Mouse (Mus musculus) C2C12 (cell line): ENCODE measurements around the gene Ppm1b.

Experiments used
- CTCF ChIP-seq: IDR thresholded peaks from one replicate; pipeline ENCODE4 v1.5.1; 2011; ENCODE audit not compliant: control insufficient read depth, insufficient read depth, insufficient read length
- MAX ChIP-seq: IDR thresholded peaks from one replicate; pipeline ENCODE4 v1.6.1; 2011; ENCODE audit warnings: mild to moderate bottlenecking, control low read depth

DNA sequence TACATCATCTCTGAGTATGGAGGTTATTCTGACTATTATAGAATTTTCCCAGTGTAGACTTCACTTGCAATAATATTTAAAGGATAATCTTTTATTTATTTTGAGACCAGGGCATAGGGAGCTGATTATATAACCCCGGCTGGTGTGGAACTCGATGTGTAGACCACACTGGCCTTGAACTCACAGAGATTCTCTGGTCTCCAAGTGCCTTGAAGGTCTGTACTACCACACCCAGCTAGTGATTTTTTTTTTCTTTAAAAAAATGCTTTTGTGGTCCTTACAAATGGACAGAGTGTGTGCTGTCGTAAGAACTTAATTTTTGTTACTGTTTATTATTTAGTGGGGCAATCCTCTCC lies 3.1 kb downstream of the Ppm1b start:
- TF ChIP-seq CTCF (no peak), MAX (no peak)
